Mouse (Mus musculus) heart, adult 2 months (tissue): ENCODE data around the gene Mpp3. TPM values are rescaled to one million over a fixed set of nuclear protein-coding genes. Genes with fewer than 3 reads are reported as not detected.
A peak's percentile ranks its signal among the peaks of the same experiment; 100 is the strongest.

Experiments used
- DNase-seq, 2 experiments: peaks; one replicate each; pipeline ENCODE4 v3.0.0; 2021
- H3K27ac ChIP-seq: fragments of 200-600 bp; 2 replicates; pipeline ENCODE4 v1.8.1; 2022
- H3K27me3 ChIP-seq: fragments of 200-500 bp; 2 replicates; pipeline ENCODE4 v1.6.1; 2012; ENCODE audit warnings: mild to moderate bottlenecking, low read length, inconsistent platforms, mixed read lengths; ENCODE audit not compliant: control insufficient read depth, insufficient read depth
- H3K36me3 ChIP-seq: fragments of 200-500 bp; 2 replicates; pipeline ENCODE4 v1.6.1; 2012; ENCODE audit warnings: low read length, inconsistent platforms; ENCODE audit not compliant: control insufficient read depth, insufficient read depth
- H3K4me1 ChIP-seq: fragments of 200-500 bp; 2 replicates; pipeline ENCODE4 v1.6.1; 2011; ENCODE audit warnings: low read length; ENCODE audit not compliant: control insufficient read depth, insufficient read depth
- H3K4me3 ChIP-seq: fragments of 200-600 bp; 2 replicates; pipeline ENCODE4 v1.8.1; 2022
- H3K79me2 ChIP-seq: fragments of 200-500 bp; replicated peaks from 2 replicates; pipeline ENCODE4 v1.6.1; 2012; ENCODE audit warnings: mild to moderate bottlenecking, inconsistent platforms, low read length, moderate library complexity, mixed read lengths; ENCODE audit not compliant: control insufficient read depth, insufficient read depth
- H3K9ac ChIP-seq: fragments of 200-500 bp; 2 replicates; pipeline ENCODE4 v1.6.1; 2012; ENCODE audit warnings: low read depth, mild to moderate bottlenecking, control low read depth, inconsistent platforms, low read length, mixed read lengths
- CTCF ChIP-seq: fragments of 200-600 bp; IDR thresholded peaks from 2 replicates; pipeline ENCODE4 v1.8.1; 2022; ENCODE audit warnings: antibody characterized with exemption, mild to moderate bottlenecking, moderate library complexity
- EP300 ChIP-seq: fragments of 200-500 bp; IDR thresholded peaks from 2 replicates; pipeline ENCODE4 v1.6.1; 2011; ENCODE audit warnings: low read depth, low read length, control low read depth; ENCODE audit not compliant: insufficient read depth
- POLR2A ChIP-seq: fragments of 200-500 bp; IDR thresholded peaks from 2 replicates; pipeline ENCODE4 v1.6.1; 2011; ENCODE audit warnings: mild to moderate bottlenecking, low read depth, low read length, control low read depth; ENCODE audit not compliant: insufficient read depth
- WGBS: fragments of 180-500 bp; shearing (Covaris S2); methylation state at CpG from one replicate; pipeline ENCODE4 v1.1.7; 2018; 5-methylcytosine and 5-hydroxymethylcytosine counted together
- intact Hi-C: fragments of 180-260 bp; cut with DNase I; formaldehyde crosslinking; loops from one replicate; pipeline ENCODE4 v1.15.1; 2025
- polyA plus RNA-seq: library from polyadenylated mRNA; depleted of rRNA; stranded (reverse); fragments of >200 nt; gene quantifications from 2 replicates; pipeline ENCODE4 v1.2.3, GENCODE M21; 2012
- total RNA-seq, 2 experiments: library from RNA; stranded (reverse); gene quantifications; 2 replicates each; pipeline ENCODE4 v1.2.3; 2021

Mpp3 gene
- total and polyA plus RNA-seq, 3 experiments: 1.4 to 4.5 (median 1.5) TPM

DNA sequence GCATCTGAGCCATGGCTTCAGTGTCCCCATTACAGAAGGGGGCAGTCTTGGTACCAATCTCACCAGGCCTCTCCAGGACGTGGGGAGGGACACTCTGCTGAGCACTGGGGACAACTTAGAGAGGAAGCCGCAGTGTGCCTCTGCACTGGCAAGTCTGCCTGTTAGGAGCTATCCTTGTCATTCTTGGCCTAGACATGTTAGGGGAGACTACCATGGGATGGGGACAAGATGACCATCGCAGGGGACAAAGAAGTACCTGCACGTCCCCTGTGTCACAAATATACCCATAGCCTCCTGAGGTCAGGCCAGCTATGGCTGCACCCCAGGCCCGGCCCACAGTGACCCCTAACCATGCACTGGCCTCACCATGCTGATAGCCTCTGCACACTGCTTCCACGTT lies 15.1 kb upstream of the Mpp3 start:
- Histone ChIP-seq H3K9ac (peak overlapping the region; percentile 63), H3K36me3 (no peaks in the 10 kb centered on the region; the same call in 1 of the 2 replicates), H3K4me1 (peaks cover 4% of the 10 kb centered on the region; the same call in 1 of the 2 replicates), H3K27ac (peak overlapping the region; percentile 75), H3K79me2 (no peaks in the 10 kb centered on the region), H3K4me3 (peak overlapping the region; percentile 58), H3K27me3 (no peaks in the 10 kb centered on the region)
- TF ChIP-seq POLR2A (no peak), EP300 (no peak)
- intact Hi-C loops: no loop called here
- DNase-seq: no peak
- WGBS: 45% methylated on average over 6 of the region's 6 CpGs

DNA sequence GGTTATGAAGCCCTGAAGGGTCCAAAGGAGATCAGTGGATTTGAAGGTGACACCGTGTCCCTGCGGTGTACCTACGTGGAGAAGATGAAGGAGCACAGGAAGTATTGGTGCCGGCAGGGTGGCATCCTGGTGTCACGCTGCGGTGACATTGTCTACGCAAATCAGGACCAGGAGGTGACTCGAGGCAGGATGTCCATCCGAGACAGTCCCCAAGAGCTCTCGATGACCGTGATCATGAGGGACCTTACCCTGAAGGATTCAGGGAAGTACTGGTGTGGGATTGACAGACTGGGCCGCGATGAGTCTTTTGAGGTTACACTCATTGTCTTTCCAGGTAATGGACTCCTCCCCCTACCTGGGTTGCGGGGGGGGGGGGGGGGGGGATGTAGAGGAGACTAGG lies 14.7 kb upstream of the Mpp3 start:
- WGBS: 52% methylated on average over 14 of the region's 14 CpGs
- H3K27ac ChIP-seq: peak overlapping the region; percentile 75
- intact Hi-C loops: no loop called here
- no peaks in the 10 kb centered on the region for H3K79me2 ChIP-seq
- DNase-seq: peak in 1 of 2 experiments; percentile 28
- H3K4me1 ChIP-seq: peaks cover 4% of the 10 kb centered on the region; the same call in 1 of the 2 replicates
- 0 out of 2 replicates have a peak, but pooled peaks have one; percentile 8 for TF ChIP-seq POLR2A
- TF ChIP-seq CTCF: no peak
- TF ChIP-seq EP300: no peak
- no peaks in the 10 kb centered on the region; the same call in 1 of the 2 replicates for H3K36me3 ChIP-seq
- H3K4me3 ChIP-seq: peak overlapping the region; percentile 58
- H3K9ac ChIP-seq: peak overlapping the region; percentile 63
- H3K27me3 ChIP-seq: no peaks in the 10 kb centered on the region

DNA sequence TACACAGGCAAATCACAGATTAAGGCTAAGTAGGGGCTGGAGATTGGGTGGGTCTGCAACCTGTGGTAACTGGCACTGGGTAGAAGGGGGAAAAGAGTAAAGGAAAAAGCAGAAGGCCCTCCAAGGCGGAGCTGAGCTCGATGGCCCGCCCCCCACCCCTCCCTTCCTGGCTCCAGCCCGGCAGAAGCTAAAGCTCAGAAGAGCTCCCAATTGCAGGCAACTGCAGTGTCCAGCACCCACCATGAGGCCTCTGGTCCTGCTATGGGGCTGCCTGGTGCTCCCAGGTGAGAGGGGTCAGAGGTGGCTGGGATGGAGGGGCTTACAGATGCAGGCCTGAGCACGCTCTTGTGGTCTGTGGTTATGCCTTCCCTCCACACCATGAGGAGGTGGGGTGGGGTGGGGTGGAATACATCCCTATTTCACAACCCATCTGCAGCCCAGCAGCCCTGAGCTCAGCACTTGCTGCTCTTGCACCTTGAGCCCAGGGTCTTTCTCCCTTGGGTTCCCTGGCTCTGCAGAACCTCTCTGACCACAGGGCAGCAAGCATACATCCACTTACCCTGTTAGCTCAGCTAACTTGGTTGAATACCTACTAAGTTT lies 13.2 kb upstream of the Mpp3 start, which contains the start of gene Cd300lg:
TSS of gene Cd300lg (plus strand) at position 160 of the 600 bp plus-strand sequence.
- peak within 1 kb of the TSS; percentile 75 for H3K27ac ChIP-seq
- H3K4me3 ChIP-seq: peak within 1 kb of the TSS; percentile 58
- peak; percentile 55 to 70 for DNase-seq
- TF ChIP-seq POLR2A (peak; percentile 94), CTCF (no peak)
- intact Hi-C loops: no loop called here
- no peaks in the 10 kb centered on the region for H3K27me3 ChIP-seq
- peak within 1 kb of the TSS; percentile 74 for H3K9ac ChIP-seq
- 24% methylated on average over 5 of the region's 5 CpGs for WGBS
- peaks cover 4% of the 10 kb centered on the region; the same call in 1 of the 2 replicates for H3K4me1 ChIP-seq
- H3K36me3 ChIP-seq: no peaks in the 10 kb centered on the region
- H3K79me2 ChIP-seq: no peaks in the 10 kb centered on the region

DNA sequence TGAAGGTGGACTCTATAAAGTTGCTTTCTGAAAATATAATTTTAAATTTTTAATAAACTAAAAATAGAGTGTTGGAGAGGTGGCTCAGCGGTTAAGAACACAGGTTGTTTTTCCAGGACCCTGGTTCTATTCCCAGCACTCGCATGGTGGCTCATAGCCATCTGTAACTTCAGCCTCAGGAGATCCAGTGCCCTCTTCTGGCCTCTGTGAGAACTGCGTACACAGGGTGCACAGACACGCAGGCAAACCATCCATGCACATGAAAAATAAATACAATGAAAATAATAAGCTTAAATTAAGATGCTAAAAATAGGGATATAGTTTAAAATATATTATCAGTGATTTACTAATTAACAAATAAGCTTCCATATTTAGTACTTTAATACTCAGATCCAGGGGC lies 12.4 kb upstream of the Mpp3 start:
- Histone ChIP-seq H3K36me3 (no peaks in the 10 kb centered on the region), H3K9ac (no peak overlapping the region), H3K27ac (peak overlapping the region; percentile 31; the same call in 1 of the 2 replicates), H3K27me3 (no peaks in the 10 kb centered on the region), H3K4me1 (peaks cover 3% of the 10 kb centered on the region; the same call in 1 of the 2 replicates), H3K4me3 (no peak overlapping the region), H3K79me2 (no peaks in the 10 kb centered on the region)
- TF ChIP-seq CTCF (no peak), POLR2A (no peak), EP300 (no peak)
- 75% methylated on average over 4 of the region's 4 CpGs for WGBS
- DNase-seq: peak in 1 of 2 experiments; percentile 20
- intact Hi-C loops: loop anchor here (1.0 kb wide), 1 partner anchor 54 kb away; no protein-coding TSS in a partner anchor

DNA sequence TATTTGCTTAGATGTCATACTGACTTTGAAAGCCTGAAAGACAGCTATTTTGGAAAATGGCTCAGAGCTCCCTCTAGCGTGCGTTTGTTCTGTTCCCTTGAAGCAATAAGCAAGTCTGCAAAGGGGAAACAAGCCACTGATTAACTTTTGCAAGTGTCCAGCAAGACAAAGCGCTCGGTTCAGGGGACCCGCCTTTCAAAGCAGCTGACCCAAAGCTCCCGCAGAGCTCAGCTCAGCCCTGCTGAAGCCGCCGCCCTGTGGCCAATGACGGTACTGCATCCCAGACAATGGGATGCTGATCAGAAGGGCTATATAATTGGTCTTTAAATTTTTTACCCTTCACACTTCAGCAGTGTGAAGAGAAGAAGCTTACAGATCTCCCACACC lies 11.9 kb upstream of the Mpp3 start:
- 0% methylated on average over 9 of the region's 9 CpGs for WGBS

More for the DNA sequence above, 11.9 kb upstream of the Mpp3 start:
- Histone ChIP-seq H3K4me1 (no peaks in the 10 kb centered on the region; the same call in 1 of the 2 replicates), H3K27me3 (no peaks in the 10 kb centered on the region), H3K79me2 (no peaks in the 10 kb centered on the region), H3K9ac (no peak overlapping the region), H3K4me3 (no peak overlapping the region), H3K27ac (peak overlapping the region; percentile 70), H3K36me3 (no peaks in the 10 kb centered on the region)
- DNase-seq: peak; percentile 88 to 94
- peak; percentile 81 for TF ChIP-seq EP300
- TF ChIP-seq POLR2A: peak; percentile 56; the same call in 1 of the 2 replicates
- TF ChIP-seq CTCF: peak; percentile 93
- intact Hi-C loops: loop anchor here (1.0 kb wide), 1 partner anchor 54 kb away; no protein-coding TSS in a partner anchor
